Mouse (Mus musculus): Measurements from ENCODE around the gene Cnnm4.

DNA sequence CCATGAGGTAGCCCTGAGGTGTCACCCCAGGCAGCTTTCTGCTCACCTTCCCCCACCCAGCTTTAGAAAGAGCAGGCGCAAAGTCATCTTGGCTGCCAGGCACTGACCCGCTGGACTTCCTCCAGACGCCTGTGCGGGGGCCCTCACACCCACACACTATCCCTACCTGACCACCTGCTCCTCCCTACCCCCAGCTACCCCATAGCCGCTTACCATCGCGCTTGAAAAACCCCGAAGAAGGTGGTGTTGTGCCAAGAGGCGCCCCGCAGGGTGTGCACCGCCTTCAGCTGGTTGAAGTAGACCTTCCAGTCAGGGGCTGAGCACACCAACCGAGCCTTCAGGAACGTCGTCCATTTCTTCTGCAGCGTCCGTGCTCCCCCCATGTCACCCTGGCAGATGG, 81.1 kb downstream of the Cnnm4 start:
- TF ChIP-seq CTCF (IDR thresholded peaks at IDR 0.05; ENCODE audit: low read depth, low read length) = no peak
- no peak for TF ChIP-seq POLR2A (IDR thresholded peaks at IDR 0.05; ENCODE audit: extremely low read depth, insufficient read depth, low read length)

All from liver, adult 2 months (tissue).